Mouse (Mus musculus): ENCODE results near the gene Mcm3ap. TPM values are rescaled to one million over a fixed set of nuclear protein-coding genes. Genes with fewer than 3 reads are reported as not detected.

Gene Mcm3ap
- 10 to 100 TPM; 34.4 to 36.0 TPM for total RNA-seq (2021)

- DNase-seq = peak; percentile 92 to 93
- intact Hi-C loops (cut with DNase I) = loop anchor here (1.0 to 5.0 kb wide), 2 partner anchors 26 to 264 kb away; partner anchors contain the start of gene Pcnt
These were observed at the start of gene Mcm3ap, which contains the start of gene Ybey for GRCm38 (mm10) chr10:76468203-76469162. Gene Mcm3ap, plus strand, starts transcription at chr10:76468927. Gene Ybey, minus strand, starts transcription at chr10:76469114.

GRCm38 (mm10) chr10:76425674-76426073, 43.1 kb upstream of the Mcm3ap start:
- no peak for DNase-seq
- intact Hi-C loops (cut with DNase I) = no loop called here

- intact Hi-C loops (cut with DNase I) = no loop called here
- no peak for DNase-seq
These were observed 34.8 kb upstream of the Mcm3ap start for GRCm38 (mm10) chr10:76433925-76434324.

GRCm38 (mm10) chr10:76439107-76439890, 29.4 kb upstream of the Mcm3ap start:
- DNase-seq = no peak
- intact Hi-C loops (cut with DNase I) = no loop called here

GRCm38 (mm10) chr10:76440281-76440680, 28.4 kb upstream of the Mcm3ap start, which contains the start of gene AC141477.1:
Gene AC141477.1, minus strand, starts transcription at chr10:76440444.
- intact Hi-C loops (cut with DNase I) = no loop called here
- no peak for DNase-seq

- intact Hi-C loops (cut with DNase I) = loop anchor here (1.0 kb wide), 1 partner anchor 26 kb away; the partner anchor contains the start of gene Mcm3ap
- peak; percentile 98 for DNase-seq
These were observed 26.3 kb upstream of the Mcm3ap start, which contains the start of gene Pcnt for GRCm38 (mm10) chr10:76442178-76443088. Gene Pcnt, minus strand, starts transcription at chr10:76442786.

GRCm38 (mm10) chr10:76445996-76446681, 22.6 kb upstream of the Mcm3ap start:
- peak; percentile 51 to 56 for DNase-seq
- intact Hi-C loops (cut with DNase I) = no loop called here

- intact Hi-C loops (cut with DNase I) = no loop called here
- peak; percentile 62 to 70 for DNase-seq
These were observed 21.1 kb upstream of the Mcm3ap start for GRCm38 (mm10) chr10:76447406-76448229.

- DNase-seq = no peak
- intact Hi-C loops (cut with DNase I) = no loop called here
These were observed 19.9 kb upstream of the Mcm3ap start, which contains the start of gene 2610028H24Rik for GRCm38 (mm10) chr10:76448851-76449250. Gene 2610028H24Rik, plus strand, starts transcription at chr10:76449081.

- intact Hi-C loops (cut with DNase I) = no loop called here
- peak; percentile 52 to 74 for DNase-seq
These were observed 13.4 kb upstream of the Mcm3ap start for GRCm38 (mm10) chr10:76455289-76455688.

GRCm38 (mm10) chr10:76461255-76461654, 7.5 kb upstream of the Mcm3ap start:
- no peak for DNase-seq
- intact Hi-C loops (cut with DNase I) = no loop called here

- intact Hi-C loops (cut with DNase I) = no loop called here
- DNase-seq = no peak
These were observed 6.4 kb upstream of the Mcm3ap start for GRCm38 (mm10) chr10:76462312-76462711.

GRCm38 (mm10) chr10:76462721-76463120, 6.0 kb upstream of the Mcm3ap start:
- intact Hi-C loops (cut with DNase I) = no loop called here
- DNase-seq = no peak

- no peak for DNase-seq
- intact Hi-C loops (cut with DNase I) = no loop called here
These were observed 5.0 kb downstream of the Mcm3ap start for GRCm38 (mm10) chr10:76473759-76474158.

- no peak for DNase-seq
- intact Hi-C loops (cut with DNase I) = no loop called here
These were observed 12.1 kb downstream of the Mcm3ap start for GRCm38 (mm10) chr10:76480851-76481250.

- intact Hi-C loops (cut with DNase I) = no loop called here
- no peak for DNase-seq
These were observed 12.8 kb downstream of the Mcm3ap start for GRCm38 (mm10) chr10:76481480-76481879.

GRCm38 (mm10) chr10:76486302-76486701, 17.6 kb downstream of the Mcm3ap start:
- intact Hi-C loops (cut with DNase I) = no loop called here
- no peak for DNase-seq

GRCm38 (mm10) chr10:76488265-76488664, 19.5 kb downstream of the Mcm3ap start:
- intact Hi-C loops (cut with DNase I) = no loop called here

More at GRCm38 (mm10) chr10:76488265-76488664, 19.5 kb downstream of the Mcm3ap start:
- DNase-seq = no peak
